24 mouse cellular contexts compared by ENCODE assay signal in genomic region chr17:48235773-48236370, GRCm38 (mm10). TPM values are rescaled to one million over a fixed set of nuclear protein-coding genes. Genes with fewer than 3 reads are reported as not detected.
DNase-seq lines count a peak whose midpoint lies in the region; ATAC-seq and TF ChIP-seq lines count a peak whose summit lies in the region.
"Had no signal": no experiment of that assay in that cellular context is flagged by ENCODE, and none has a peak within 500 bp of the region (broad histone marks: within the 10 kb centered on the region; RNA-seq: fewer than 3 reads in every experiment).

No protein-coding gene starts in this region.

- peak; percentile 49 for DNase-seq in heart, adult 11 months
- DNase-seq in testis, postnatal 14 days (ENCODE audit: low spot score), result no peak
- DNase-seq in testis, postnatal 10 days (ENCODE audit: low spot score), result peak; percentile 18
- no peak for DNase-seq in layer of hippocampus, postnatal 14 days (ENCODE audit: low spot score in 2 of 2)
- DNase-seq in heart, embryonic 10.5 days (ENCODE audit: low spot score), result no peak
- DNase-seq: adrenal gland, adult 2 months; adrenal gland, postnatal 25 days; cerebellum, adult 18-20 months; cerebellum, adult 9-11 months; cerebellum, postnatal 36 days; forebrain, postnatal 0 days; heart, postnatal 4 days had no signal

- no peaks in the 10 kb centered on the region for H3K36me3 ChIP-seq in heart, embryonic 12.5 days
- H3K36me3 ChIP-seq in testis, adult 2 months (ENCODE audit: control insufficient read depth, insufficient read depth, low read length), result no peaks in the 10 kb centered on the region
- H3K36me3 ChIP-seq in limb, embryonic 13.5 days, result no peaks in the 10 kb centered on the region
- no peaks in the 10 kb centered on the region for H3K36me3 ChIP-seq in heart, embryonic 10.5 days
- H3K36me3 ChIP-seq: embryonic facial prominence, embryonic 12.5 days; forebrain, embryonic 12.5 days; heart, embryonic 13.5 days; hindbrain, embryonic 12.5 days had no signal

- no peaks in the 10 kb centered on the region for H3K4me1 ChIP-seq in heart, embryonic 12.5 days (replicated peaks)
- H3K4me1 ChIP-seq in testis, adult 2 months (ENCODE audit: control insufficient read depth, insufficient read depth, low read length), result no peaks in the 10 kb centered on the region
- H3K4me1 ChIP-seq in limb, embryonic 13.5 days, result peaks cover 5% of the 10 kb centered on the region; the same call in 1 of the 2 replicates
- H3K4me1 ChIP-seq in heart, embryonic 10.5 days, result no peaks in the 10 kb centered on the region
- H3K4me1 ChIP-seq: embryonic facial prominence, embryonic 12.5 days; forebrain, embryonic 12.5 days; heart, embryonic 13.5 days; hindbrain, embryonic 12.5 days had no signal

- no peak overlapping the region for H3K27ac ChIP-seq in heart, embryonic 12.5 days (ENCODE audit: poor library complexity, severe bottlenecking)
- no peak overlapping the region for H3K27ac ChIP-seq in testis, adult 2 months (ENCODE audit: control insufficient read depth, insufficient read depth, low read depth, low read length)
- H3K27ac ChIP-seq in limb, embryonic 13.5 days, result no peak overlapping the region
- H3K27ac ChIP-seq in heart, embryonic 10.5 days, result no peak overlapping the region
- H3K27ac ChIP-seq: embryonic facial prominence, embryonic 12.5 days; forebrain, embryonic 12.5 days; heart, adult 2 months; heart, embryonic 13.5 days; hindbrain, embryonic 12.5 days had no signal

- no peak for TF ChIP-seq POLR2A in testis, adult 2 months (IDR thresholded peaks at IDR 0.05; ENCODE audit: control insufficient read depth, low read depth, low read length)

- H3K4me3 ChIP-seq in heart, embryonic 12.5 days, result no peak overlapping the region
- H3K4me3 ChIP-seq in testis, adult 2 months (ENCODE audit: control insufficient read depth, low read depth, low read length), result peak overlapping the region; percentile 56
- H3K4me3 ChIP-seq in limb, embryonic 13.5 days, result no peak overlapping the region
- H3K4me3 ChIP-seq in heart, embryonic 10.5 days, result no peak overlapping the region
- H3K4me3 ChIP-seq: embryonic facial prominence, embryonic 12.5 days; forebrain, embryonic 12.5 days; heart, adult 2 months; heart, embryonic 13.5 days; hindbrain, embryonic 12.5 days had no signal

- H3K4me2 ChIP-seq in heart, embryonic 12.5 days, result no peak overlapping the region
- no peak overlapping the region for H3K4me2 ChIP-seq in limb, embryonic 13.5 days (replicated peaks)
- H3K4me2 ChIP-seq: embryonic facial prominence, embryonic 12.5 days; forebrain, embryonic 12.5 days; heart, embryonic 13.5 days; hindbrain, embryonic 12.5 days had no signal

- no peaks in the 10 kb centered on the region for H3K27me3 ChIP-seq in heart, embryonic 12.5 days (replicated peaks)
- H3K27me3 ChIP-seq in testis, adult 2 months (ENCODE audit: control insufficient read depth, insufficient read depth, low read length), result no peaks in the 10 kb centered on the region
- H3K27me3 ChIP-seq in limb, embryonic 13.5 days, result no peaks in the 10 kb centered on the region
- no peaks in the 10 kb centered on the region for H3K27me3 ChIP-seq in heart, embryonic 10.5 days (ENCODE audit: insufficient read depth, poor library complexity, severe bottlenecking)
- H3K27me3 ChIP-seq: CH12.LX; embryonic facial prominence, embryonic 12.5 days; forebrain, embryonic 12.5 days; heart, embryonic 13.5 days; hindbrain, embryonic 12.5 days had no signal

- ATAC-seq in heart, embryonic 12.5 days (ENCODE audit: insufficient number of reproducible peaks, low FRiP score), result no peak
- peak; percentile 79 for ATAC-seq in limb, embryonic 13.5 days (ENCODE audit: low FRiP score, low read depth)
- ATAC-seq: forebrain, postnatal 0 days; hindbrain, embryonic 16.5 days; Patski had no signal

- no peaks in the 10 kb centered on the region for H3K9me3 ChIP-seq in heart, embryonic 12.5 days (replicated peaks)
- peaks cover 3% of the 10 kb centered on the region; the same call in 1 of the 2 replicates for H3K9me3 ChIP-seq in limb, embryonic 13.5 days
- H3K9me3 ChIP-seq in heart, embryonic 10.5 days, result no peaks in the 10 kb centered on the region
- H3K9me3 ChIP-seq: embryonic facial prominence, embryonic 12.5 days; forebrain, embryonic 12.5 days; heart, embryonic 13.5 days; hindbrain, embryonic 12.5 days had no signal

- no peak for TF ChIP-seq CTCF in testis, adult 2 months (IDR thresholded peaks at IDR 0.05; ENCODE audit: control insufficient read depth, insufficient read depth, insufficient replicate concordance, low read depth, low read length)

- WGBS in heart, embryonic 12.5 days, result 44% methylated on average over 4 of the region's 4 CpGs
- 36% methylated on average over 4 of the region's 4 CpGs for WGBS in limb, embryonic 13.5 days
- 44% methylated on average over 4 of the region's 4 CpGs for WGBS in heart, embryonic 10.5 days

- H3K9ac ChIP-seq in heart, embryonic 12.5 days, result no peak overlapping the region
- no peak overlapping the region for H3K9ac ChIP-seq in limb, embryonic 13.5 days
- H3K9ac ChIP-seq: embryonic facial prominence, embryonic 12.5 days; forebrain, embryonic 12.5 days; forebrain, postnatal 0 days; heart, embryonic 13.5 days; hindbrain, embryonic 12.5 days had no signal

RNA-seq across cellular contexts. Expression of gene Trem1, which starts 3.3 kb away (rescaled TPM):
- 0.08 and 0.22 TPM in 2 replicates for polyA plus RNA-seq in heart, embryonic 12.5 days (2016; fragmentation: Nextera tagmentation; extraction: Ambion mirVana)
- polyA plus RNA-seq in testis, adult 2 months (2012; rRNA removed), result 2.1 and 2.6 TPM in 2 replicates
- 0.06 TPM in 1 of 2 replicates, not detected in the other for polyA plus RNA-seq in limb, embryonic 13.5 days (2015; fragmentation: Nextera tagmentation; extraction: Ambion mirVana)
- total RNA-seq in layer of hippocampus, postnatal 14 days (2021), result not detected
- 0.05 and 0.11 TPM in 2 replicates for polyA plus RNA-seq in heart, embryonic 10.5 days (2016; fragmentation: Nextera tagmentation; extraction: Ambion mirVana)
- total RNA-seq: adrenal gland, postnatal 25 days; gastrocnemius, adult 8-10 months had no signal
- polyA plus RNA-seq: adrenal gland, adult 2 months; forebrain, embryonic 12.5 days; hindbrain, embryonic 16.5 days; Patski had no signal

RNA-seq across cellular contexts. Expression of gene Trem3, which starts 11.7 kb away (rescaled TPM):
- not detected in 2 replicates for polyA plus RNA-seq in heart, embryonic 12.5 days (2016; fragmentation: Nextera tagmentation; extraction: Ambion mirVana)
- not detected in 2 replicates for polyA plus RNA-seq in testis, adult 2 months (2012; rRNA removed)
- polyA plus RNA-seq in limb, embryonic 13.5 days (2015; fragmentation: Nextera tagmentation; extraction: Ambion mirVana), result 0.14 TPM in 1 of 2 replicates, not detected in the other
- total RNA-seq in layer of hippocampus, postnatal 14 days (2021), result not detected
- polyA plus RNA-seq in heart, embryonic 10.5 days (2016; fragmentation: Nextera tagmentation; extraction: Ambion mirVana), result not detected in 2 replicates
- total RNA-seq: adrenal gland, postnatal 25 days; CH12.LX; forebrain, postnatal 0 days; gastrocnemius, adult 8-10 months had no signal
- polyA plus RNA-seq: adrenal gland, adult 2 months; embryonic facial prominence, embryonic 12.5 days; forebrain, embryonic 12.5 days; forebrain, postnatal 0 days; heart, adult 2 months; heart, embryonic 13.5 days; hindbrain, embryonic 12.5 days; hindbrain, embryonic 16.5 days had no signal

RNA-seq across cellular contexts. Expression of gene Treml4, which starts 28.2 kb away (rescaled TPM):
- 0.39 and 0.74 TPM in 2 replicates for polyA plus RNA-seq in heart, embryonic 12.5 days (2016; fragmentation: Nextera tagmentation; extraction: Ambion mirVana)
- polyA plus RNA-seq in testis, adult 2 months (2012; rRNA removed), result 0.16 TPM in 1 of 2 replicates, not detected in the other
- 0.48 TPM in 1 of 2 replicates, not detected in the other for polyA plus RNA-seq in limb, embryonic 13.5 days (2015; fragmentation: Nextera tagmentation; extraction: Ambion mirVana)
- not detected for total RNA-seq in layer of hippocampus, postnatal 14 days (2021)
- 0.63 and 0.74 TPM in 2 replicates for polyA plus RNA-seq in heart, embryonic 10.5 days (2016; fragmentation: Nextera tagmentation; extraction: Ambion mirVana)
- total RNA-seq: forebrain, postnatal 0 days; gastrocnemius, adult 8-10 months had no signal
- polyA plus RNA-seq: forebrain, postnatal 0 days; hindbrain, embryonic 12.5 days; Patski had no signal

Comparison
In these comparisons a context has a peak if more than half of its experiments do, and no peak if none do; other contexts are left out.
1. DNase-seq: peak in heart, adult 11 months (single experiment) and testis, postnatal 10 days (single experiment); none in testis, postnatal 14 days (single experiment), layer of hippocampus, postnatal 14 days (0 of 2) and heart, embryonic 10.5 days (single experiment).